Mouse (Mus musculus) heart, postnatal 25 days (tissue): ENCODE measurements around the gene Dnajb1. TPM values are rescaled to one million over a fixed set of nuclear protein-coding genes. Genes with fewer than 3 reads are reported as not detected.
"Not testable (repeated sequence)": the region's sequence is repeated elsewhere in the genome, so short reads cannot be mapped to it uniquely, and the experiment has no call there.

Experiments used
- DNase-seq: peaks from one replicate; pipeline ENCODE4 v3.0.0; 2022; ENCODE audit warnings: low spot score
- intact Hi-C: fragments of 180-260 bp; cut with DNase I; formaldehyde crosslinking; loops from one replicate; pipeline ENCODE4 v1.15.1; 2025
- total RNA-seq, 2 experiments: library from RNA; stranded (reverse); gene quantifications; 2 replicates each; pipeline ENCODE4 v1.2.3; 2021

The Dnajb1 gene
- total RNA-seq: 10 to 100 TPM; 10.4 to 17.6 TPM

- intact Hi-C loops: loop anchor here (2.0 to 5.0 kb wide), 3 partner anchors 15 to 1239 kb away; partner anchors contain the start of genes Calr and Ndufb7
- peak; percentile 100 for DNase-seq
Measured at GRCm38 (mm10) chr8:83607661-83608397, at the start of gene Dnajb1, which contains the start of gene Tecr. Gene Dnajb1, plus strand, starts transcription at chr8:83608193. Gene Tecr, minus strand, starts transcription at chr8:83607971.

- intact Hi-C loops: no loop called here
- no peak for DNase-seq
Measured at GRCm38 (mm10) chr8:83562669-83563068, 45.3 kb upstream of the Dnajb1 start.

GRCm38 (mm10) chr8:83563246-83563645 lies 44.7 kb upstream of the Dnajb1 start:
- intact Hi-C loops: no loop called here
- DNase-seq: no peak

- intact Hi-C loops: loop anchor here (2.0 to 5.0 kb wide), 4 partner anchors 41 to 464 kb away; partner anchors contain the start of genes Dnajb1 and Tecr
- DNase-seq: no peak
Measured at GRCm38 (mm10) chr8:83565731-83566375, 42.1 kb upstream of the Dnajb1 start.

GRCm38 (mm10) chr8:83566469-83567395 lies 41.3 kb upstream of the Dnajb1 start, which contains the start of gene Ndufb7:
Gene Ndufb7, plus strand, starts transcription at chr8:83566671.
- peak; percentile 89 for DNase-seq
- intact Hi-C loops: loop anchor here (2.0 to 5.0 kb wide), 4 partner anchors 41 to 464 kb away; partner anchors contain the start of genes Dnajb1 and Tecr

- DNase-seq: no peak
- intact Hi-C loops: loop anchor here (2.0 to 5.0 kb wide), 4 partner anchors 40 to 465 kb away; partner anchors contain the start of genes Dnajb1 and Tecr
Measured at GRCm38 (mm10) chr8:83567668-83568067, 40.3 kb upstream of the Dnajb1 start.

- DNase-seq: no peak
Measured at GRCm38 (mm10) chr8:83568128-83568527, 39.9 kb upstream of the Dnajb1 start.

GRCm38 (mm10) chr8:83568755-83569154 lies 39.2 kb upstream of the Dnajb1 start:
- DNase-seq: no peak
- intact Hi-C loops: loop anchor here (5.0 kb wide), 3 partner anchors 39 to 466 kb away; partner anchors contain the start of genes Dnajb1 and Tecr

More at GRCm38 (mm10) chr8:83568128-83568527, 39.9 kb upstream of the Dnajb1 start:
- intact Hi-C loops: loop anchor here (5.0 kb wide), 3 partner anchors 39 to 466 kb away; partner anchors contain the start of genes Dnajb1 and Tecr

GRCm38 (mm10) chr8:83569165-83569564 lies 38.8 kb upstream of the Dnajb1 start:
- intact Hi-C loops: loop anchor here (5.0 kb wide), 3 partner anchors 38 to 467 kb away; partner anchors contain the start of genes Dnajb1 and Tecr
- no peak for DNase-seq

GRCm38 (mm10) chr8:83570272-83571000 lies 37.6 kb upstream of the Dnajb1 start:
- DNase-seq: no peak
- intact Hi-C loops: no loop called here

- DNase-seq, intact Hi-C loops: not testable (repeated sequence)
Measured at GRCm38 (mm10) chr8:83571001-83571340, 37.0 kb upstream of the Dnajb1 start.

GRCm38 (mm10) chr8:83571791-83572190 lies 36.2 kb upstream of the Dnajb1 start:
- intact Hi-C loops: no loop called here
- no peak for DNase-seq

GRCm38 (mm10) chr8:83572246-83572812 lies 35.7 kb upstream of the Dnajb1 start:
- intact Hi-C loops: no loop called here
- DNase-seq: no peak

GRCm38 (mm10) chr8:83573140-83573875 lies 34.7 kb upstream of the Dnajb1 start:
- intact Hi-C loops: no loop called here
- no peak for DNase-seq

GRCm38 (mm10) chr8:83574631-83575315 lies 33.2 kb upstream of the Dnajb1 start:
- DNase-seq: no peak
- intact Hi-C loops: no loop called here

GRCm38 (mm10) chr8:83575561-83576515 lies 32.2 kb upstream of the Dnajb1 start:
- no peak for DNase-seq
- intact Hi-C loops: no loop called here
